Mouse (Mus musculus): ENCODE data around the gene Igf2bp2. TPM values are rescaled to one million over a fixed set of nuclear protein-coding genes. Genes with fewer than 3 reads are reported as not detected.

Gene Igf2bp2
- total RNA-seq, 2 experiments from 2014 or later, result 1.7 to 1.8 TPM

DNA sequence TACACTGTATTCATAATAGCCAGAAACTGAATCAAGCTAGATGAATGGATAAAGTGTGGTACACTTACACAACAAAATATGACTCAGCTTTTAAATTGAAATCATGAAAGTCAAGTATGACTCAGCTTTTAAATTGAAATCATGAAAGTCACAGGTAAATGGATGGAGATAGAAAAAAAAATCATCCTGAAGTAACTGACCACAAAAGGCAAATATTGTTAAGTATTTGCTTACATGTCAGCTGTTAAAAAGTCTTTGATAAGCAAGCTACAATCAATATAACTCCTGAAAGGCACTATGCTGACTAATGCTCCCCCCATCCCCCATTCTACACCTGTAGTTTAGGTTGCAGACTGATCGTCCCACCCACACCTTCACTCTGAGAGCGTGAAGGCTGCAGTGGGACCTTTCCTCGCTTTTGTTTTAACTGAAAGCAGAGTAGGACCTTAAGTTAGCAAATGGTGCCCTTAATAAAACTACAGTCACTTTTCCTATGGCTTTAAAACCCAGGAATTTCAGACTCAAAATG, 71.8 kb downstream of the Igf2bp2 start:
- intact Hi-C loops (cut with DNase I), result loop anchor here (5.0 kb wide), 1 partner anchor 136 kb away; no protein-coding TSS in a partner anchor
- Histone ChIP-seq H3K27ac (no peak overlapping the region), H3K4me3 (no peak overlapping the region)
- TF ChIP-seq CTCF (IDR thresholded peaks at IDR 0.05), result no peak
- DNase-seq (ENCODE audit: extremely low spot score in 1 of 2, low spot score in 2 of 2), result no peak

- Histone ChIP-seq H3K4me3 (no peak overlapping the region), H3K27ac (no peak overlapping the region)
- no peak for TF ChIP-seq CTCF (IDR thresholded peaks at IDR 0.05)
- intact Hi-C loops (cut with DNase I), result no loop called here
- no peak for DNase-seq (ENCODE audit: extremely low spot score in 1 of 2, low spot score in 2 of 2)
Measured at GRCm38 (mm10) chr16:22085411-22085810, 77.7 kb downstream of the Igf2bp2 start.

DNA sequence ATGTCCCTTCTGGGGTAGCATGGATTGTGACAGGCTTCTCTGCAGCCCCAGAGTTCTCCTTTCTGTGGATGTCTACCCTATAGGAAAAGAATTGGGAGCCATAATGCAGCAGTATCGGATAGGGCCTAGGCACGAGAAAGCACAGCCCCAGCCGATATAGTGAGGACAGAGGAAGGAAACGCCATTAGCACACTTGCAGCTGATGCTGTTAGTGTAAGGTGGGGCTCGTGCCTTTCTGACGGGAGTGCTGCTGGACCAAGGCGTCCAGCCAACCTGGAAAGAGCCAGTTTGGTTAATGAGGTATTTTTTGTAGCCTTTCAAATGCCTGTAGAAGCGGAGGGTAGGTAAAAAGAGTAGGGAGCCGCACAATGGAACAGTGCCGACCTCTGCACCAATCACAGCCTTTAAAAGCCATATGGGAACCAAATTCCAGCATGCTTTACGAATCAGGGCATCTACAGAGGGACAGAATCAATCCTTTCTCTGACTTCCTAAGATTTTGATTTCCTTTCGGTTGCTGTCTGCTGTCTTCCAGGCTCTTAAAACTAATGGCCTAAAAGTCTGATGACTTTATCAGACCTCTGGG, 82.9 kb downstream of the Igf2bp2 start:
- Histone ChIP-seq H3K4me3 (no peak overlapping the region), H3K27ac (no peak overlapping the region)
- TF ChIP-seq CTCF (IDR thresholded peaks at IDR 0.05), result no peak
- DNase-seq (ENCODE audit: extremely low spot score in 1 of 2, low spot score in 2 of 2), result no peak
- intact Hi-C loops (cut with DNase I), result no loop called here

GRCm38 (mm10) chr16:22076620-22076941, 86.5 kb downstream of the Igf2bp2 start:
- Histone ChIP-seq H3K27ac (no peak overlapping the region), H3K4me3 (no peak overlapping the region)
- intact Hi-C loops (cut with DNase I), result no loop called here
- TF ChIP-seq CTCF (IDR thresholded peaks at IDR 0.05), result no peak
- DNase-seq (ENCODE audit: extremely low spot score in 1 of 2, low spot score in 2 of 2), result no peak

DNA sequence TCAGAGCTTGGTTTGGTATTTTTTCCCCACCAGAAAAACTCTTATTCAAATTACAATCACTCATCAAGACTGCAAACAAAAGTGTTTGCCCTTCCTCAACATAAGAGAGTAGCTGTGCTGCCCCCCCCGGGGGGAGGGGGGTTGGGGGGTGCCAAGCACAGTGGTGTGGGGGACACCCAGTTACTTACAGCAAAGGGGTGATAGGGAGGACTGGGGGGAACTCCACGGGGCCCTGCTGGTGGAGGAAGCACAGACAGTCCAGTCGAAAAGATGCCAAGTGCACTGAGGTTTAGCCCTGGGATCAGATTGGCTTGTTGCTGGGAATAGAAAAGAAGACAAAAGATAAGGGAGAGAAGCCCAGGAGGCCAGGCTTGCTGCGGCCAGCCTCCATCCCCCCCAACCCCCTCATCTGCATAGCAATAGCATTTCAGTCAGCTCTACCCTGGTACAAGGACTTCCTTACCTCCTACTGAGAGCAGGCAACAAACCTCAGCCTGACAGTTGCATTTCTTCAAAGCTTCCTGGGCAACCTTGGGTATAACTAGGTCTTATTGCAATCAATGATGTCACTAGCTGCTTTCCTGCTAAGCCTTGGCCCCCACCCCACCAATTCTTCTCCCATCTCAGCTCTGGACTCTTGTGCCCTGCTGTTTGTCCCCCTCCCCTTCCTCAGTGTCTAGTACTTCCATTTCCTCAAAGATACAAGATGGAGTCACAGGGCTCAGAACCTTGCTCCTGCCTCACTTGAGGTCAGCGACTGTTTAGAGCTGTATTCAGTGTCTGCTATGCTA, 87.1 kb downstream of the Igf2bp2 start:
- H3K4me3 ChIP-seq, result no peak overlapping the region
- intact Hi-C loops (cut with DNase I), result no loop called here
- TF ChIP-seq CTCF (IDR thresholded peaks at IDR 0.05), result no peak
- no peak overlapping the region for H3K27ac ChIP-seq
- DNase-seq (ENCODE audit: extremely low spot score in 1 of 2, low spot score in 2 of 2), result no peak

DNA sequence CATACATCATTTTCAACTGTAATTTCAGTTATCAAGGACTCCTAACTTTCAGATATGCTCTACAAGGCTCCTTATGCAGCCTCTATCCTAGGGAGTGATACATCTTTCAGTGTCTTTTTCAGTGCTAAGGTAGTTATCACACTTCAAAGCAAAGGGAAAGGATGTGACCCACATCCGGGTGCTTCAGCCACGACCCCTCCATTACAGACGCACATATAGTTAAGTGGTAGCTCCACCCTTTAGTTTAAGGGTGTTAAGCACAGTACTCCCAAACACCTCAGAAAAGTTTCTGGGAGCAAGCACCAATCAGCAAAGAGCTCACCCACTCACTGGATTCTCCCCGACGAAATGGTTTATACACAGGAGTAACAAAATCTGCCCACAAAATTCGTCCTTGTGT, 88.0 kb downstream of the Igf2bp2 start:
- intact Hi-C loops (cut with DNase I), result no loop called here
- no peak overlapping the region for H3K4me3 ChIP-seq
- no peak for DNase-seq (ENCODE audit: extremely low spot score in 1 of 2, low spot score in 2 of 2)
- H3K27ac ChIP-seq, result no peak overlapping the region
- TF ChIP-seq CTCF (IDR thresholded peaks at IDR 0.05), result no peak

DNA sequence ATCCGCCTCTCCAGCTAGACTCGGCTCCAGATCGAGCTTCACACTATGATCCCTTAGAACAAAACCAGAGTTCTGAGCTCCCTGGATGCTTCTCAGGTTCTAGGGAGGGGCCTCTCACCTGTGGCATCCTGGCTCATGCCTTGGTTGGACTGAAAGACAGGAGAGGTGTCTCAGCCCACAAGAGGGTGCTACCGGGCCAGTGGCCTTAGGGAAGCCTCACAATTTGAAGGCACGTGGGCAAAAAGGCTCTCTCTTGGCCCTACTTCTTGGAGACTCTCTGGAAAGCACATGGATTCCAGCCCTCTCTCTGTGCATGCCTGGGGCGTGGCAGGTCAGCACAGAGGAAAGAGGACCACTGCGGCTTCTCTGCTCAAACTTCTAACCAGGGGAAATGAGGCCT, 91.7 kb downstream of the Igf2bp2 start:
- intact Hi-C loops (cut with DNase I), result no loop called here
- Histone ChIP-seq H3K27ac (no peak overlapping the region), H3K4me3 (no peak overlapping the region)
- DNase-seq (ENCODE audit: extremely low spot score in 1 of 2, low spot score in 2 of 2), result no peak
- TF ChIP-seq CTCF (IDR thresholded peaks at IDR 0.05), result peak; percentile 3; the same call in 1 of the 2 replicates

DNA sequence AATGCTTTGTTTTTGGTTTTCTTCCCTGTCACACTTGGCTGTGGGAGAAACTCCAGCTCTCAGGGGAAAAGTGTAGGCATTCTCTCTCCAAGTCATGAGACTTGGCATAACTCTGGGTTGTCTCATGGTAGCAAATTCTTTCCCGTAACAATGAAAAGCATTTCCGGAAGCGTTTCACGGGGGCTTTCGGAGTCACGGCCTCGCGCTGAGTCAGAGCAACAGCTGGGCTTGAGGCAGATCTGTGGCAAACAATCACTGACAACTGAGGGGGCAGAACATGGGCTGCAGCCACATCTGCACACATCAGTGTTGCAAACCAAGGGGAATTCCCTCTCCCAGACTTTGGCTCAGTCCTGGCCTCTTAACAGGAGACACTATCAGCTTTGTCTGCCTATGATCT, 95.7 kb downstream of the Igf2bp2 start:
- TF ChIP-seq CTCF (IDR thresholded peaks at IDR 0.05), result no peak
- Histone ChIP-seq H3K27ac (no peak overlapping the region), H3K4me3 (no peak overlapping the region)
- intact Hi-C loops (cut with DNase I), result no loop called here
- no peak for DNase-seq (ENCODE audit: extremely low spot score in 1 of 2, low spot score in 2 of 2)

DNA sequence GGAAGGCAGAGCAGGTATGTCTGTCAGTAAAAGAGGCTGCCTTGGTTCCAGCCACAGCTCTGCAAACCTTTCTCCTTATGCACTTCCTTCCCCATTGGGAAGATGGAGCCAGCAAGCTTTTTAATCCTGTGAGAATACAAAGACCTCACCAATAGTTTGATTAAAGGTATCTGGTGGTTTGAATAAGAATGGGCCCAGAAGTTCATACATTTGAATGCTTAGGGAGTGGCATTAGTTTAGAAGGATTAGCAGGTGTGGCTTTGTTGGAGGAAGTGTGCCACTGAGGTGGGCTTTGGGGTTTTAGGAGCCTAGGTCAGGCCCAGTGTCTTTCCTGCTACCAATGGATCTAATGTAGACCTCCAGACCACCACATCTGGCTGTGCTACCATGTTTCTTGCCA, 97.6 kb downstream of the Igf2bp2 start:
- H3K4me3 ChIP-seq, result no peak overlapping the region
- intact Hi-C loops (cut with DNase I), result no loop called here
- H3K27ac ChIP-seq, result no peak overlapping the region
- no peak for DNase-seq (ENCODE audit: extremely low spot score in 1 of 2, low spot score in 2 of 2)
- TF ChIP-seq CTCF (IDR thresholded peaks at IDR 0.05), result no peak

DNA sequence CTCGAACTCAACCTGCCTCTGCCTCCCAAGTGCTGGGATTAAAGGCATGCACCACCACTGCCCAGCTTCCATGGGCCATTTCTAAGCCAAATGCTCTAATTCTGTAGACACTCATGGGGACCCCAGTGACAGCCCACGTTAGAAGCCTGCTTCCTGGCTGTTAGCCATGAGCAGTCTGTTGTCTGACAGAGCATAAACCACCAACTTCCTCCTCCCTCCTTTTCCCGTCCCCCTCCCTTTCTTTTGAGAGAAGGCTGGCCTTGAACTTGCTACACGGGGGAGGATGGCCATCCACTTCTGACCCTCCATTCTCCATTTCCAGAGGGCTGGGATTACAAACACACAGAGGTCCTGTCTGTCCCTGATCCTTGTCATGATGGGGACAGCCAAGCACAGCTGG, 100.8 kb downstream of the Igf2bp2 start:
- intact Hi-C loops (cut with DNase I), result no loop called here
- DNase-seq (ENCODE audit: extremely low spot score in 1 of 2, low spot score in 2 of 2), result no peak
- H3K27ac ChIP-seq, result no peak overlapping the region
- no peak for TF ChIP-seq CTCF (IDR thresholded peaks at IDR 0.05)
- no peak overlapping the region for H3K4me3 ChIP-seq

- intact Hi-C loops (cut with DNase I), result no loop called here
- no peak for TF ChIP-seq CTCF (IDR thresholded peaks at IDR 0.05)
- Histone ChIP-seq H3K4me3 (no peak overlapping the region), H3K27ac (no peak overlapping the region)
- DNase-seq (ENCODE audit: extremely low spot score in 1 of 2, low spot score in 2 of 2), result no peak
Measured at GRCm38 (mm10) chr16:22061555-22062160, 101.4 kb downstream of the Igf2bp2 start.

- DNase-seq (ENCODE audit: extremely low spot score in 1 of 2, low spot score in 2 of 2), result no peak
- H3K4me3 ChIP-seq, result no peak overlapping the region
- TF ChIP-seq CTCF (IDR thresholded peaks at IDR 0.05), result no peak
- H3K27ac ChIP-seq, result no peak overlapping the region
- intact Hi-C loops (cut with DNase I), result no loop called here
Measured at GRCm38 (mm10) chr16:22060416-22060815, 102.7 kb downstream of the Igf2bp2 start.
